Mouse (Mus musculus) CD4-positive, CD25-positive, alpha-beta regulatory T cell, adult 4 months (primary cell): ENCODE measurements at regions not wholly inside any gene's neighbourhood (a gene's known extent, or its start where the extent isn't known, plus 50 kb on each side); places are given as distances from the start of the nearest gene placed in this dataset.

ENCODE experiments used
- ATAC-seq: one replicate; pipeline ENCODE4 v1.8.0; 2017

- ATAC-seq, result no peak
Measured at GRCm38 (mm10) chr4:9132356-9132755, 893.5 kb upstream of the Car8 start.

DNA sequence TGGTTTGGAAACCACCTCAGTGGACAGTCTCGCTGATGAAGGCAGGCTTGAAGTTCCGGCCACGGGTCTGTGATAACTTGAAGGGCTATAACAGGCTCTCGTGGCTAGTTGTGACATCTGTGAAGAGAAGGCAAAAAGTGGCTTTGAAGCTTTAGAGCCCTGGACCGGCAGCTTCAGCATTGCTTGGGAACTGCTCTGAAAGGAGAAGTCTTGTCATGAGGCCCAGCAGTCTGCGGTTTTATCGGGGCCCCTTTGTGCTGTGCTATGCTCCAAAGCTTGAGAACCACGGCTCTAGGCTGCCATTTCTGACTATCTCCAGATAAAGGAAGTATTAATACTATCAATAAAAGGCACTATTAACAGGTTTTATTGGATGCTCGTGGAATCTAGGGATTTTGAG, 892.8 kb upstream of the Car8 start:
- no peak for ATAC-seq

GRCm38 (mm10) chr4:9125236-9125963, 886.6 kb upstream of the Car8 start:
- no peak for ATAC-seq

GRCm38 (mm10) chr4:9124586-9125232, 885.9 kb upstream of the Car8 start:
- no peak for ATAC-seq

GRCm38 (mm10) chr4:9124109-9124508, 885.3 kb upstream of the Car8 start:
- ATAC-seq, result no peak

DNA sequence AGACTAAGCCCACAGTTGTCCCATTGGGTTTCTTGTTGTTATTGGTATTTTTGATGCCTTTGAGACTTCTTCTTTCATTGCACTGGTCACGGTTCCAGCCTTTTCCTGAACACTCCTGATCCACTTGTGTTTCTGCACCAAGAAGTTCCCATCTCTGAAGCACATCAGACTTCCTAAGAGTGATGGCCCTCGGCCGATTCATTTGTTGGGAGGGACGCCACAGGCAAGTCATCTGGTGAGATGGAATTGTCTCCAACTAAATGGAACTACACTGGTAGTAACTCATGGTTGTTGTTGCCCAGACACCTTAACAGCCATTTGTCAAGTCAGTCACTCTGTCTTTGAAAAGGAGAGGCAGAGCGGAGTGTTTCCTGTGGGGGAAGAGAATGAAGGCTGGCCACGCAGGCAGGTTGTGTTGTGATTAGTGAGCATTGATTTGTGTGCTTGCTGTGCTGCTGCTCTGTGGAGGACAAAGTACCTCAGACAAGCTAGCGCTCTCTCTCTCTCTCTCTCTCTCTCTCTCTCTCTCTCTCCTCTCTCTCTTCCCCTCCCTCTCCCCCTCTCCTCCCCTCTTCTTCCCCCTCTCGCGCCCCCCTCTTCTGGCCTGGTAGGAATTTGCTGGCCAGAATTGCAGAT, 884.7 kb upstream of the Car8 start:
- no peak for ATAC-seq

DNA sequence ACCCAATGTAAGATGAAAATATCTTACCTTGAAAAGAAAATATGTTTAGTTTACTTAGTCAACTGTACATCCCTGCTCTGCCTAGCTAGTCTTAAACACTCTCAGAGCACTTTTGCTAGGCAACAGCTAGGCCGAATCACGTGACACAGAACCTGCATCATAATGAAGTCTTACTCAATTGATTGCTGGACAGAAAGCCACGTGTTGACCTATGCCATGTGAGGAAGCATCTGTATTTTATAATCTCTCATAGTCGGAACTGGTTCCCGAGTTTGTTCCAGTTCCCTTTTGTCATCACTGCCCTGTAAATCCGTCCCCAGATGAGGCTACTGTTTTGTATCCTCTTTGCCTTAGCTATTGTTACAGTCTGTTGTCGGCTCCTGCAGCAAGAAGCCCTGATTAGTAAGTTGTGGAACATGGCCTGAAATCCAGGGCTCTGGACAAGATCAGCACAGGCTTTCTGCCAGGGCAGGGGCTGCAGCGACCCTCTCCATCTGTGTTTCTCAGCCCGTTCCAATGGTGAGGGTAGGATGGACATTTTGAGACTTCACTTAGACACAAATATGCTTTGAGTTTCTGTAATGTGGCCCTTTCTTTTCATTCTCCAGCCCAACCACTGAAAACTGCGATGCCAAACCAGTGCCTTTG, 883.9 kb upstream of the Car8 start:
- no peak for ATAC-seq

DNA sequence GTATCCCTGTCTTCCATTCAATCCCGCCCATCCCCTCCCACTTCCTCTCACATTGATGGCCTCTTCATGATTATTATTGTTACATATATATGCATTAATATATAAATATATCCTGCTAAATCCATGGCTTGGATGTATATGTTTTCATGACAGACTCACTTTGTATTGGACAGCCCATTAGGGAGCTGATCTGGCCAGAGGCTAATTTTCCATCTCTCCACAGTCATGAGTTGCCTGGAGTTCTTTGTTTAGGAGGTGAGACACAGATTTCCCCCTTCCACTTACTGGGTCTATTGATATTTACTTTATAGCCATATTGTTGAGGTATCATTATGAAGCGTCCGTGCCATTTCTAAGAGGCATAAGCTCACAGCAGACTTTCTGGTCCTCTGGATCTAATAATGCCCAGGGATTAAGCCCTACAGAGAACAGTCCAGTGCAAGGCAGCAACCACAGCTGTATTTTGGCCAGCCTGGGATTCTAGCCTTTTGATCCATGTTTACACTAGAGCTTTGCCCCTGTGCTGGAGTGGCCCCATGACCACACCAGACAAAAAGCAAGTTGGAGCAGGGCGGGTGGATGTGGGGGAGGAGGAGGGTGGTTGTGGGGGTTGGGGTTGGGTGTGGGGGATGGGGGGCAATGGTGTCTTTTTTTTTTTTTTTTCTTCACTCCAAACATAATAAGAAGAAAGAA, 878.3 kb upstream of the Car8 start:
- no peak for ATAC-seq

GRCm38 (mm10) chr4:9115874-9116273, 877.0 kb upstream of the Car8 start:
- ATAC-seq, result peak; percentile 64

GRCm38 (mm10) chr4:9113982-9114381, 875.1 kb upstream of the Car8 start:
- no peak for ATAC-seq

GRCm38 (mm10) chr4:9110355-9110754, 871.5 kb upstream of the Car8 start:
- no peak for ATAC-seq

- ATAC-seq, result no peak
Measured at GRCm38 (mm10) chr4:9107295-9107694, 868.5 kb upstream of the Car8 start.

GRCm38 (mm10) chr4:9106778-9107177, 867.9 kb upstream of the Car8 start:
- no peak for ATAC-seq

DNA sequence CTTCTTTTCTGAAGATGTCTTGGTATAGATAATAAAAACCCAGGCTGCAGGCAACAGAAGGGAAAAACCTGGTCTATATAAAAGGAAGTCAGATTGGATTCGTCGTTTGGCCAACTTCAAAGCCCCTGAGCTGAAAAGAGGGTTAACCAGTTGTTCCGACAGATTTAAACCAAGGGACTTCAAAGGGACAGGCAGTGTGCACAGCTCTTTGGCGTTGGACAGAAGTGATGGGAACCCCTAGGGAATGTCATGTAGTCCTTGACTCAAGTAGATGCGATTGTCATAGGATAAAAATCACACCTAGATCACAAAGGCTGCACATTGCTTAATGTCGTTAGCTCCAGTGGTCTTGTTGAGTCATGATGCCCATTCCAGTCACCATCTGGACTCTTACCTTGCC, 865.8 kb upstream of the Car8 start:
- no peak for ATAC-seq

DNA sequence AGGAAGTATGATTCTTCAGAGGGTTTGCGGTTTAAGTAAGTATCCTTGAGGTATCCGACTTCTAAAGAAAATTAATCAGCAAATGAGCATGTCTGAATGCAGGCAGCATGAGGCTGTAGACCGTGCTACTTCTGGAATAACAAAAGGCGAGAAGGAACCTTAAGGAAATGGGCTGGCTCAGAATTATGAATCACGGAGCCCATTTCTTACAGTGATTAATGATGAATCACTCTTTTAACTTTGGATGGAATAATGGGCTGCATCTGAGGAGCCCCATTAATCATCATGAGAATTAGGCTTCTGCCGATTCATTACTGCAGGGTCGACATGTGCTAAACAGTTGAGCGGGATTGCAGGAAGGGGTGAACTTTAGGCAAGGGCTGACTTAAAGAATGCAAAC, 865.1 kb upstream of the Car8 start:
- no peak for ATAC-seq

GRCm38 (mm10) chr4:9096809-9097700, 858.2 kb upstream of the Car8 start:
- peak; percentile 90 for ATAC-seq

- ATAC-seq, result no peak
Measured at GRCm38 (mm10) chr4:9096274-9096673, 857.4 kb upstream of the Car8 start.

DNA sequence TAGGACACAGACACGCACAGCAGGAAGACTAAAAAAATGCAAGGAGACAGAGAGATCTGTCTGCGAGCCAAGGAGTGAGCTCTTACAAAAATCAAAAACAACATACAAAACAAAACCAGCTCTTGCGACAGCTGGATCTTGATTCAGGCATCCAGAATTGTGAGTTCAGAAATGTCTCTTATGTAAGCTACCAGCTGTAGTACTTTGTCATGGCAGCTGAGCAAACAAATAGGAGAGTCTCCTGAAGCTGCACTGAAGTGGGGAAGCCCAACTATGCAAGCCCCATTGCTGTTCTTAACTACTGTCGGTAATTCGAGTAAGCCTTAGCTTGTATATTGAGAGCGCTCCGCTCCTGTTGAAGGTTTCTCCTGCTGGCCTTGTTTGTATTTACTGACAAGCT, 856.8 kb upstream of the Car8 start:
- no peak for ATAC-seq

DNA sequence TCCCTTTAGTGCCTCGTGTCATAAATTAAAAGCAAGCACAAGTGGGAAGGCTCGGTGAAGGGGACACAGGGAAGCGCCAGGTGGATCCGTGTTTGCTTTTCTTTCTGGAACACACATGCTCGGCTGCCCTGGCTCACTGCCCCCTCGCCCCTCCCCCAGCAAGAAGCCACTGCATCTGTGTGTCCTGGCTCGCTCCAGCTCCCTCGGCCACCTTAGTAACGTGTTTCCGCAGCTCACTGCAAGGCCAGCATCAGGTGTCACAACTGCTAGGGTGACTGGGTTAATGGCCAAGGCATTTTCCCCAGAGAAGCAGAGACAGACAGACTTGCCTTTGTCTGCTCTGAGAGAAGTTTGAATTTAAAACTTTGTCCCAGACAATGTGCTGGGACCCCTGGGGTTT, 855.7 kb upstream of the Car8 start:
- no peak for ATAC-seq

GRCm38 (mm10) chr4:9094076-9094475, 855.2 kb upstream of the Car8 start:
- ATAC-seq, result no peak

DNA sequence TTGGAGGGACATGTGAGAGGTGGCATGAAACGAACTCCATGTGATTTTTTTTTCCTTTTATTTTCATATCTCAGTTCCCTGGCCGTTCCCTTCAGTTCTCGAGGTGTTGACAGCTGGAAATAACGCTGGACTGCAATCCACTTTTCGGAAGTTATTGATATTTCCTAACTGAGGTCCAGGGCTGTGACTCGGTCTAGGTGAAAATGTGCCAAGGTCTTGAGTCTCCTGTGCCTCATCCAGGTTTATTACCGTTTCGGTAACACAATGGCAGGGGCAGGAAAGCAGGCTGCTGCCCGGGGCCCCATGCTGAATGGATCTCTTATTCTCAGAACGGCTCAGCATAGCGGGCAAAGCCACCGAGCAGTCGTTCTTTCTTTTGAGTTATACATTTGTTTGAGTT, 844.7 kb upstream of the Car8 start:
- ATAC-seq, result no peak
